Mouse (Mus musculus): ENCODE measurements at regions not wholly inside any gene's neighbourhood (a gene's known extent, or its start where the extent isn't known, plus 50 kb on each side); places are given as distances from the start of the nearest gene placed in this dataset.

DNA sequence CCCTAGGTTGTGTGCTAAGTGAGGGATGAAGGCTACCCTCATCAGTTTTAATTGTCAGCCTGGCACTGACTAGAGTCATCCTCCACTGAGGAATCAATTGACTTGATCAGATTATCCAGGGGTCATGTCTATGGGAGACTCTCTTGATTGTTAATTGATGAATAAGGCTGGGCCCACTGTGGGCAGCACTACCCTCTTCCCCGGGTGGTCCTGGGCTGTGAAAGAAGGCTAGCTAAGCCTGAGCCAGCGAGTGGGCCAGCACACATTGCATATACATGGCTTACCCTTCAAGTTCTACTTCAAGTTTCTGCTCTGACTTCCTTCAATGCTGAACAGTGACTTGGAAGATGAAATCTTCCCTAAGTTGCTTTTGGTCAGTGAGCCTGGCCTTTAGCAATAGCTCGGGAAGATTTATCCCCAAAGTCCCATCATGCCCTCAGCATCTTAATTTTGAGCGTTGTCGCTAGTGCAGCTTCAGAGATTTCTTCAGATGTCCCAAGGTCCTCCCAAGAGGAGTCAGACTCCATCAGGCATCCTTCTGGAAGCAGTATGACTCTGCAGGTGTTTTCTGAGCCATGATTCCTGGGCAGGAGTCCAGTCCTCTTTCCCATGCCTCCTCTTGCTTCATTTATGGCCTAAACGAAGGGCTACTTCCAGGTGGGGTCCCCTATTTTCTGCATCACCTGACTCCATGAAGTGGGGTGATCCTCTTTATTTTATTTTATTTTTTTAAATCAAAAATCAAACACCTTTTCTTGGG, 55.7 kb upstream of the Ywhaq start:
- Histone ChIP-seq H3K4me1 (replicated peaks; ENCODE audit: control insufficient read depth, insufficient read depth, low read length) (no peaks in the 10 kb centered on the region), H3K9ac (ENCODE audit: low read length) (no peak overlapping the region), H3K36me3 (ENCODE audit: control insufficient read depth, insufficient read depth, low read length) (no peaks in the 10 kb centered on the region), H3K4me3 (ENCODE audit: low read depth, low read length) (no peak overlapping the region), H3K27me3 (ENCODE audit: control insufficient read depth, insufficient read depth, low read length) (no peaks in the 10 kb centered on the region), H3K9me3 (ENCODE audit: control insufficient read depth, low read length) (no peaks in the 10 kb centered on the region), H3K27ac (ENCODE audit: low read depth, low read length) (no peak overlapping the region), H3K4me2 (ENCODE audit: low read depth, low read length, severe bottlenecking) (no peak overlapping the region)
- ATAC-seq (replicated peaks; ENCODE audit: low FRiP score) (no peak), DNase-seq (ENCODE audit: low spot score) (no peak)
- WGBS = 86% methylated on average over 6 of the region's 6 CpGs

DNA sequence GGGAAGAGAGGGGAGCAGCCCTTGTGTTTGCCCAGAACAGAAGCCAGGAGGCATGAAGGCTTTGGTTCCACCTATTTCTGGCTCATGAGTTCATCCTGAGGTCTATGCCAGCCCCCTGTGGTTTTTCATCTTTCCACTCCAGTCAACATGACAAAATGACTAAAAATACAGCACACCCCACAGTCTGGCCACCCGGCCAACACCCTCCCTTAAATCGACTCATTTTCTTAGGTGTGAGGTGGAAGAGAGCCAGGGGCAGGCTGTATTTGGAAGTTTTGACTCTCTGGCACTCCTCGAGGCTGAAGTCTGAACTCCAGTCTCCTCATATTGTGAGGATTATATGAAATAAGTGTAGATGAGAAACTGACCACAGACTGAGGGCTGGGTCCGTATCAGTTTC, 55.0 kb upstream of the Ywhaq start:
- H3K4me1 ChIP-seq (replicated peaks; ENCODE audit: control insufficient read depth, insufficient read depth, low read length) = no peaks in the 10 kb centered on the region
- H3K4me3 ChIP-seq (ENCODE audit: low read depth, low read length) = no peak overlapping the region
- no peak for ATAC-seq (replicated peaks; ENCODE audit: low FRiP score)
- no peak overlapping the region for H3K27ac ChIP-seq (ENCODE audit: low read depth, low read length)
- 70% methylated on average over 4 of the region's 4 CpGs for WGBS
- no peak for DNase-seq (ENCODE audit: low spot score)
- H3K36me3 ChIP-seq (ENCODE audit: control insufficient read depth, insufficient read depth, low read length) = no peaks in the 10 kb centered on the region
- no peaks in the 10 kb centered on the region for H3K9me3 ChIP-seq (ENCODE audit: control insufficient read depth, low read length)
- H3K27me3 ChIP-seq (ENCODE audit: control insufficient read depth, insufficient read depth, low read length) = no peaks in the 10 kb centered on the region
- no peak overlapping the region for H3K4me2 ChIP-seq (ENCODE audit: low read depth, low read length, severe bottlenecking)
- no peak overlapping the region for H3K9ac ChIP-seq (ENCODE audit: low read length)

DNA sequence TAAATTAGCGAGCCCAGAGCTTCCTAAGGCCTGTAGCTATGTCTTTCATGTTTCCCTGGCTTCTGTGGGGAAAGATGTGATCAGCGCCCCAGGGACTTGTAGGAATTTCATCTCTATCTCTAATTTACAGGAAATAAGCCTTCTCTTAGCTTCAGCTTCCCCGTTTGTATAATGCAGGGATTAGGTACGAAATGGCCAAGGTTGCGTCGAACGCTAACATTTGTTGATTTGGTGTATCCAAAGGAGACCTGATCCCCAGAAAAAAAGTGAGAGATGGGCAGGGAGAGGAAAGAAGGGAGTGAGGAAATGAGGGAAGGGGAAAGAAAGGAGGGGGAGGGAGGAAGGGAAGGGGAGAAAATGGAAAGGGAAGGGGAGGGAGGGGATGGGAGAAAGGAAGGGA, 54.5 kb upstream of the Ywhaq start:
- Histone ChIP-seq H3K4me1 (replicated peaks; ENCODE audit: control insufficient read depth, insufficient read depth, low read length) (no peaks in the 10 kb centered on the region), H3K27ac (ENCODE audit: low read depth, low read length) (no peak overlapping the region), H3K9me3 (ENCODE audit: control insufficient read depth, low read length) (no peaks in the 10 kb centered on the region), H3K27me3 (ENCODE audit: control insufficient read depth, insufficient read depth, low read length) (no peaks in the 10 kb centered on the region), H3K9ac (ENCODE audit: low read length) (no peak overlapping the region), H3K4me2 (ENCODE audit: low read depth, low read length, severe bottlenecking) (no peak overlapping the region), H3K4me3 (ENCODE audit: low read depth, low read length) (no peak overlapping the region), H3K36me3 (ENCODE audit: control insufficient read depth, insufficient read depth, low read length) (no peaks in the 10 kb centered on the region)
- DNase-seq (ENCODE audit: low spot score) (no peak), ATAC-seq (replicated peaks; ENCODE audit: low FRiP score) (no peak)
- WGBS = 82% methylated on average over 7 of the region's 7 CpGs

DNA sequence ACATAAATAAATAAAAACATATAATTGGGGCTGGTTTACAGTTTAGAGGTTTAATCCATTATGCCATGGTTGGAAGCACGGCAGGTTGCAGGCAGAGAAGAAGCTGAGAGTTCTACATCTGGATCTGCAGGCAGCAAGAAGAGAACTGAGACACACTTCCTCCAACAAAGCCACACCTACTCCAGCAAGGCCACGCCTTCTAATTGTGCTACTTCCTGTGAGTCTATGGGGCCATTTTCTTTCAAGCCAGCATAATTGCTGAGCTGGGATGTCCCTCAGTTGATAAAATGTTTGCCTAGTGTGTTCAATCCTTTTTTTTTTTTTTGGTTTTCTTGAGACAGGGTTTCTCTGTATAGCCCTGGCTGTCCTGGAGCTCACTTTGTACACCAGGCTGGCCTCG, 52.8 kb upstream of the Ywhaq start:
- no peaks in the 10 kb centered on the region for H3K9me3 ChIP-seq (ENCODE audit: control insufficient read depth, low read length)
- H3K4me3 ChIP-seq (ENCODE audit: low read depth, low read length) = no peak overlapping the region
- H3K4me2 ChIP-seq (ENCODE audit: low read depth, low read length, severe bottlenecking) = no peak overlapping the region
- no peaks in the 10 kb centered on the region for H3K4me1 ChIP-seq (replicated peaks; ENCODE audit: control insufficient read depth, insufficient read depth, low read length)
- H3K27me3 ChIP-seq (ENCODE audit: control insufficient read depth, insufficient read depth, low read length) = no peaks in the 10 kb centered on the region
- H3K9ac ChIP-seq (ENCODE audit: low read length) = no peak overlapping the region
- H3K36me3 ChIP-seq (ENCODE audit: control insufficient read depth, insufficient read depth, low read length) = no peaks in the 10 kb centered on the region
- DNase-seq (ENCODE audit: low spot score) (no peak), ATAC-seq (replicated peaks; ENCODE audit: low FRiP score) (no peak)
- H3K27ac ChIP-seq (ENCODE audit: low read depth, low read length) = no peak overlapping the region
- WGBS = 93% methylated on average over 3 of the region's 3 CpGs
